Mouse (Mus musculus) heart, adult 2 months (tissue): ENCODE measurements around the gene Gsg1l. TPM values are rescaled to one million over a fixed set of nuclear protein-coding genes. Genes with fewer than 3 reads are reported as not detected.

Experiments used
- DNase-seq, 2 experiments: peaks; one replicate each; pipeline ENCODE4 v3.0.0; 2021
- H3K27ac ChIP-seq: fragments of 200-600 bp; 2 replicates; pipeline ENCODE4 v1.8.1; 2022
- H3K27me3 ChIP-seq: fragments of 200-500 bp; 2 replicates; pipeline ENCODE4 v1.6.1; 2012; ENCODE audit warnings: mild to moderate bottlenecking, low read length, inconsistent platforms, mixed read lengths; ENCODE audit not compliant: control insufficient read depth, insufficient read depth
- H3K36me3 ChIP-seq: fragments of 200-500 bp; 2 replicates; pipeline ENCODE4 v1.6.1; 2012; ENCODE audit warnings: low read length, inconsistent platforms; ENCODE audit not compliant: control insufficient read depth, insufficient read depth
- H3K4me1 ChIP-seq: fragments of 200-500 bp; 2 replicates; pipeline ENCODE4 v1.6.1; 2011; ENCODE audit warnings: low read length; ENCODE audit not compliant: control insufficient read depth, insufficient read depth
- H3K4me3 ChIP-seq: fragments of 200-600 bp; 2 replicates; pipeline ENCODE4 v1.8.1; 2022
- H3K79me2 ChIP-seq: fragments of 200-500 bp; replicated peaks from 2 replicates; pipeline ENCODE4 v1.6.1; 2012; ENCODE audit warnings: mild to moderate bottlenecking, inconsistent platforms, low read length, moderate library complexity, mixed read lengths; ENCODE audit not compliant: control insufficient read depth, insufficient read depth
- H3K9ac ChIP-seq: fragments of 200-500 bp; 2 replicates; pipeline ENCODE4 v1.6.1; 2012; ENCODE audit warnings: low read depth, mild to moderate bottlenecking, control low read depth, inconsistent platforms, low read length, mixed read lengths
- CTCF ChIP-seq: fragments of 200-600 bp; IDR thresholded peaks from 2 replicates; pipeline ENCODE4 v1.8.1; 2022; ENCODE audit warnings: antibody characterized with exemption, mild to moderate bottlenecking, moderate library complexity
- EP300 ChIP-seq: fragments of 200-500 bp; IDR thresholded peaks from 2 replicates; pipeline ENCODE4 v1.6.1; 2011; ENCODE audit warnings: low read depth, low read length, control low read depth; ENCODE audit not compliant: insufficient read depth
- POLR2A ChIP-seq: fragments of 200-500 bp; IDR thresholded peaks from 2 replicates; pipeline ENCODE4 v1.6.1; 2011; ENCODE audit warnings: mild to moderate bottlenecking, low read depth, low read length, control low read depth; ENCODE audit not compliant: insufficient read depth
- whole genome bisulfite sequencing: fragments of 180-500 bp; shearing (Covaris S2); methylation state at CpG from one replicate; pipeline ENCODE4 v1.1.7; 2018; 5-methylcytosine and 5-hydroxymethylcytosine counted together
- intact Hi-C: fragments of 180-260 bp; cut with DNase I; formaldehyde crosslinking; loops from one replicate; pipeline ENCODE4 v1.15.1; 2025
- polyA plus RNA-seq: library from polyadenylated mRNA; depleted of rRNA; stranded (reverse); fragments of >200 nt; gene quantifications from 2 replicates; pipeline ENCODE4 v1.2.3, GENCODE M21; 2012
- total RNA-seq, 2 experiments: library from RNA; stranded (reverse); gene quantifications; 2 replicates each; pipeline ENCODE4 v1.2.3; 2021

Gsg1l gene
- total and polyA plus RNA-seq, 3 experiments = 10.5 to 12.6 (median 11.3) TPM

GRCm38 (mm10) chr7:126096596-126096995 lies 14.4 kb upstream of the Gsg1l start:
- Histone ChIP-seq H3K4me3 (no peak overlapping the region), H3K9ac (no peak overlapping the region), H3K4me1 (peaks cover 8% of the 10 kb centered on the region), H3K79me2 (no peaks in the 10 kb centered on the region), H3K36me3 (no peaks in the 10 kb centered on the region), H3K27ac (no peak overlapping the region), H3K27me3 (no peaks in the 10 kb centered on the region)
- no peak for DNase-seq
- WGBS = 22% methylated on average over 5 of the region's 5 CpGs
- intact Hi-C loops = no loop called here
- TF ChIP-seq POLR2A (no peak), EP300 (0 out of 2 replicates have a peak, but pooled peaks have one; percentile 29), CTCF (no peak)

GRCm38 (mm10) chr7:126094738-126095137 lies 12.5 kb upstream of the Gsg1l start:
- H3K27ac ChIP-seq = no peak overlapping the region
- no peaks in the 10 kb centered on the region for H3K27me3 ChIP-seq
- H3K9ac ChIP-seq = no peak overlapping the region
- H3K4me3 ChIP-seq = no peak overlapping the region
- H3K36me3 ChIP-seq = no peaks in the 10 kb centered on the region
- intact Hi-C loops = no loop called here
- H3K79me2 ChIP-seq = no peaks in the 10 kb centered on the region
- 92% methylated on average over 5 of the region's 5 CpGs for WGBS
- H3K4me1 ChIP-seq = peaks cover 8% of the 10 kb centered on the region
- TF ChIP-seq POLR2A (no peak), CTCF (no peak), EP300 (no peak)
- DNase-seq = no peak

GRCm38 (mm10) chr7:126093162-126093561 lies 11.0 kb upstream of the Gsg1l start:
- no peak for DNase-seq
- peaks cover 8% of the 10 kb centered on the region for H3K4me1 ChIP-seq
- no peaks in the 10 kb centered on the region for H3K27me3 ChIP-seq
- TF ChIP-seq POLR2A (no peak), CTCF (no peak), EP300 (no peak)
- WGBS = 39% methylated on average over 3 of the region's 3 CpGs
- no peaks in the 10 kb centered on the region for H3K36me3 ChIP-seq
- no peaks in the 10 kb centered on the region for H3K79me2 ChIP-seq
- intact Hi-C loops = no loop called here
- no peak overlapping the region for H3K9ac ChIP-seq
- no peak overlapping the region for H3K27ac ChIP-seq
- H3K4me3 ChIP-seq = no peak overlapping the region

DNA sequence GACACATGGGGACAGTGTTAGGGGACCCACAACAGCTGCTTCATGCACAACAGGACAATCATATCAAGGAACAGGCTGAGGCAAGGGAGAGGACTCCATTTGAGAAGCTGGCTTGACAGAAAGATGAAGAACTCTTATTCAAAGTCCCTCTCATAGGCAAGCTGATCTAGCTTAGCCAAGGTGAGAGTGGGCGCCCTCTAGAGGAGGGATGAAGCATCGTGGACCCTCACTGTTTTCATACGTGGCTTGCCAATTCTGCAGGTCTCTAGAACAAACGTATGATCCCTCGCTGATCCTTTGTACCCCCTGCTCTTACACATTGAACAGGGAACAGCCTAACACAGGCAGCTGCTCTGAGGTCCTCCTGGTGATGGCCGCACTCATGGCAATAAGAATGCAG lies 7.6 kb upstream of the Gsg1l start:
- Histone ChIP-seq H3K36me3 (no peaks in the 10 kb centered on the region), H3K79me2 (no peaks in the 10 kb centered on the region), H3K4me1 (0 out of 2 replicates have a peak, but pooled peaks cover 1% of the 10 kb centered on the region), H3K27ac (no peak overlapping the region), H3K9ac (no peak overlapping the region), H3K4me3 (no peak overlapping the region), H3K27me3 (no peaks in the 10 kb centered on the region)
- peak; percentile 40 to 51 for DNase-seq
- peak; percentile 87 for TF ChIP-seq CTCF
- no peak for TF ChIP-seq EP300
- TF ChIP-seq POLR2A = no peak
- 11% methylated on average over 6 of the region's 6 CpGs for WGBS
- intact Hi-C loops = loop anchor here (2.0 to 10.0 kb wide), 3 partner anchors 155 to 412 kb away; no protein-coding TSS in a partner anchor

- no peaks in the 10 kb centered on the region for H3K27me3 ChIP-seq
- DNase-seq = no peak
- H3K36me3 ChIP-seq = no peaks in the 10 kb centered on the region
- H3K9ac ChIP-seq = no peak overlapping the region
- no peak overlapping the region for H3K27ac ChIP-seq
- no peak for TF ChIP-seq POLR2A
- peak; percentile 57 for TF ChIP-seq CTCF
- intact Hi-C loops = loop anchor here (2.0 to 10.0 kb wide), 3 partner anchors 153 to 411 kb away; no protein-coding TSS in a partner anchor
- H3K4me1 ChIP-seq = 0 out of 2 replicates have a peak, but pooled peaks cover 1% of the 10 kb centered on the region
- 8% methylated on average over 6 of the region's 6 CpGs for WGBS
- H3K79me2 ChIP-seq = no peaks in the 10 kb centered on the region
- H3K4me3 ChIP-seq = no peak overlapping the region
Observed at GRCm38 (mm10) chr7:126088155-126088554, 5.9 kb upstream of the Gsg1l start.

DNA sequence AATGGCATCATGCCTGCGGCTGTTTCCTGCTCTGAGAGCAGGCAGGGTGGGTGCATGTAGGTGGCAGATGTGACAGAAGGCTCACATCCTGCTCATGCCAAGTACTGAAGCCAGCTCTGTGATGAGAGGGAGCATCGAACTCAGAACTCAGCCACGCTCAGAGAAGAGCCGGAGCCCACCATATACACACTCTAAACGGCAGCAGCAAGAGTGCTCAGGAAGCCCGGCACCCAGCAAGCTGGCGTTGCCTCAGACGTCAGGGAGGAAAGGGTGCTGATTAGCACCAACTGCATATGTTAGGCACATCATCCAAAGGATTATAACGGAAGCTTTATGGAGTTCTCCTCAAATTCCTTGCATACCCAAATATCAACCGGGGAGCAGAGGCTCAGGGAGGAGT lies 5.4 kb upstream of the Gsg1l start:
- no peak overlapping the region for H3K27ac ChIP-seq
- no peaks in the 10 kb centered on the region for H3K36me3 ChIP-seq
- TF ChIP-seq POLR2A (no peak), EP300 (no peak), CTCF (no peak)
- no peaks in the 10 kb centered on the region for H3K27me3 ChIP-seq
- no peaks in the 10 kb centered on the region for H3K79me2 ChIP-seq
- DNase-seq = no peak
- 48% methylated on average over 10 of the region's 10 CpGs for WGBS
- intact Hi-C loops = loop anchor here (2.0 to 10.0 kb wide), 3 partner anchors 153 to 410 kb away; no protein-coding TSS in a partner anchor
- no peak overlapping the region for H3K9ac ChIP-seq
- H3K4me3 ChIP-seq = no peak overlapping the region
- H3K4me1 ChIP-seq = 0 out of 2 replicates have a peak, but pooled peaks cover 1% of the 10 kb centered on the region
